Mouse (Mus musculus) hindbrain, embryonic 14.5 days (tissue): ENCODE measurements around the gene Isca2. TPM values are rescaled to one million over a fixed set of nuclear protein-coding genes. Genes with fewer than 3 reads are reported as not detected.

ENCODE experiments used
- ATAC-seq: fragments of 200-750 bp; cut with Nextera tagmentation; 2 replicates; pipeline ENCODE4 v1.8.0; 2017; ENCODE audit warnings: moderate number of reproducible peaks, mild to moderate bottlenecking, moderate TSS enrichment, moderate library complexity; ENCODE audit not compliant: low FRiP score
- DNase-seq: peaks from one replicate; pipeline ENCODE4 v3.0.0-alpha.2; 2015; ENCODE audit warnings: low spot score
- H3K27ac ChIP-seq: fragments of 300-500 bp; sonication (generic); 2 replicates; pipeline ENCODE4 v1.5.1; 2014; ENCODE audit warnings: mild to moderate bottlenecking, moderate library complexity
- H3K27me3 ChIP-seq: fragments of 300-500 bp; sonication (generic); 2 replicates; pipeline ENCODE4 v1.6.1; 2014; ENCODE audit warnings: mild to moderate bottlenecking, low read length, mixed read lengths; ENCODE audit not compliant: control insufficient read depth, insufficient read depth
- H3K36me3 ChIP-seq: fragments of 300-500 bp; sonication (generic); replicated peaks from 2 replicates; pipeline ENCODE4 v1.6.1; 2014; ENCODE audit not compliant: control insufficient read depth, insufficient read depth
- H3K4me1 ChIP-seq: fragments of 300-500 bp; sonication (generic); replicated peaks from 2 replicates; pipeline ENCODE4 v1.6.1; 2014; ENCODE audit warnings: antibody characterized with exemption, low read length, mixed read lengths; ENCODE audit not compliant: control insufficient read depth, insufficient read depth
- H3K4me2 ChIP-seq: fragments of 300-500 bp; sonication (generic); replicated peaks from 2 replicates; pipeline ENCODE4 v1.6.1; 2014; ENCODE audit warnings: mild to moderate bottlenecking, moderate library complexity
- H3K4me3 ChIP-seq: fragments of 300-500 bp; sonication (generic); replicated peaks from 2 replicates; pipeline ENCODE4 v1.5.1; 2014; ENCODE audit warnings: mild to moderate bottlenecking, low read length
- H3K9ac ChIP-seq: fragments of 300-500 bp; sonication (generic); 2 replicates; pipeline ENCODE4 v1.6.1; 2014
- H3K9me3 ChIP-seq: fragments of 300-500 bp; sonication (generic); 2 replicates; pipeline ENCODE4 v1.6.1; 2016; ENCODE audit warnings: low read length; ENCODE audit not compliant: control insufficient read depth
- WGBS: fragments of 180-500 bp; shearing (Covaris S2); extraction: QIAGEN DNeasy Blood & Tissue Kit; methylation state at CpG from one replicate; pipeline ENCODE4 v1.1.7; 2014; 5-methylcytosine and 5-hydroxymethylcytosine counted together
- polyA plus RNA-seq: library from polyadenylated mRNA; unstranded; fragments of >200 nt; fragmentation: Nextera tagmentation; extraction: Ambion mirVana; gene quantifications from 2 replicates; pipeline ENCODE4 v1.2.1, GENCODE M21; 2014

Isca2 gene
- polyA plus RNA-seq, 1 experiment from 2014 or later: 132 TPM

GRCm38 (mm10) chr12:84819236-84820168 is 46.5 kb downstream of the Isca2 start:
- Histone ChIP-seq H3K4me2 (no peak overlapping the region), H3K36me3 (no peaks in the 10 kb centered on the region), H3K27ac (no peak overlapping the region), H3K9me3 (no peaks in the 10 kb centered on the region), H3K9ac (no peak overlapping the region), H3K4me3 (no peak overlapping the region), H3K27me3 (no peaks in the 10 kb centered on the region), H3K4me1 (no peaks in the 10 kb centered on the region)
- DNase-seq (no peak), ATAC-seq (no peak)
- 84% methylated on average over 13 of the region's 13 CpGs for WGBS

- Histone ChIP-seq H3K27me3 (no peaks in the 10 kb centered on the region), H3K4me2 (no peak overlapping the region), H3K9me3 (no peaks in the 10 kb centered on the region), H3K4me1 (no peaks in the 10 kb centered on the region), H3K9ac (no peak overlapping the region), H3K27ac (no peak overlapping the region), H3K4me3 (no peak overlapping the region), H3K36me3 (no peaks in the 10 kb centered on the region)
- no peak for DNase-seq
- no peak for ATAC-seq
- WGBS: 75% methylated on average over 7 of the region's 7 CpGs
Measured at GRCm38 (mm10) chr12:84823601-84824000, 50.5 kb downstream of the Isca2 start.

- H3K27me3 ChIP-seq: no peaks in the 10 kb centered on the region
- DNase-seq (no peak), ATAC-seq (no peak)
- H3K9ac ChIP-seq: no peak overlapping the region
- no peaks in the 10 kb centered on the region for H3K9me3 ChIP-seq
- 60% methylated on average over 5 of the region's 5 CpGs for WGBS
- H3K4me1 ChIP-seq: no peaks in the 10 kb centered on the region
- no peak overlapping the region for H3K4me2 ChIP-seq
- H3K4me3 ChIP-seq: no peak overlapping the region
- H3K27ac ChIP-seq: no peak overlapping the region
- H3K36me3 ChIP-seq: no peaks in the 10 kb centered on the region
Measured at GRCm38 (mm10) chr12:84824203-84824602, 51.2 kb downstream of the Isca2 start.

Other genes starting within 250 kb of the Isca2 start
- gene Vsx2, start 203.5 kb upstream of the Isca2 start, polyA plus RNA-seq: 4.8 and 5.0 TPM in 2 replicates
- gene Abcd4, start 155.8 kb upstream of the Isca2 start, polyA plus RNA-seq: 9.5 and 9.9 TPM in 2 replicates
- not detected in 2 replicates for gene Vrtn, start 132.2 kb upstream of the Isca2 start, polyA plus RNA-seq
- 11.1 and 13.6 TPM in 2 replicates for gene Syndig1l, start 74.4 kb upstream of the Isca2 start, polyA plus RNA-seq
- gene Npc2, start 99 bp upstream of the Isca2 start, polyA plus RNA-seq: 51.6 and 54.3 TPM in 2 replicates
- gene Ltbp2, start 103.3 kb downstream of the Isca2 start, polyA plus RNA-seq: 0.07 and 0.14 TPM in 2 replicates
- gene Fcf1, start 197.6 kb downstream of the Isca2 start, polyA plus RNA-seq: 77.0 and 85.9 TPM in 2 replicates
- 41.0 and 45.0 TPM in 2 replicates for gene Arel1, start 197.6 kb downstream of the Isca2 start, polyA plus RNA-seq
- 40.1 and 45.0 TPM in 2 replicates for gene Ylpm1, start 223.1 kb downstream of the Isca2 start, polyA plus RNA-seq